Mouse (Mus musculus) forebrain, embryonic 12.5 days (tissue): ENCODE data around the gene Cntn4. TPM values are rescaled to one million over a fixed set of nuclear protein-coding genes. Genes with fewer than 3 reads are reported as not detected.

Experiments
- ATAC-seq: fragments of 200-750 bp; cut with Nextera tagmentation; 2 replicates; pipeline ENCODE4 v1.8.0; 2017; ENCODE audit warnings: moderate TSS enrichment; ENCODE audit not compliant: low FRiP score
- H3K27ac ChIP-seq: fragments of 300-500 bp; sonication (generic); 2 replicates; pipeline ENCODE4 v1.5.1; 2016; ENCODE audit warnings: mild to moderate bottlenecking
- H3K27me3 ChIP-seq: fragments of 300-500 bp; sonication (generic); 2 replicates; pipeline ENCODE4 v1.6.1; 2016; ENCODE audit warnings: mild to moderate bottlenecking
- H3K36me3 ChIP-seq: fragments of 300-500 bp; sonication (generic); replicated peaks from 2 replicates; pipeline ENCODE4 v1.6.1; 2016; ENCODE audit warnings: mild to moderate bottlenecking
- H3K4me1 ChIP-seq: fragments of 300-500 bp; sonication (generic); 2 replicates; pipeline ENCODE4 v1.6.1; 2016
- H3K4me2 ChIP-seq: fragments of 300-500 bp; sonication (generic); 2 replicates; pipeline ENCODE4 v1.6.1; 2016; ENCODE audit warnings: mild to moderate bottlenecking, moderate library complexity
- H3K4me3 ChIP-seq: fragments of 300-500 bp; sonication (generic); replicated peaks from 2 replicates; pipeline ENCODE4 v1.5.1; 2016; ENCODE audit warnings: mild to moderate bottlenecking
- H3K9ac ChIP-seq: fragments of 300-500 bp; sonication (generic); 2 replicates; pipeline ENCODE4 v1.6.1; 2016; ENCODE audit warnings: mild to moderate bottlenecking
- H3K9me3 ChIP-seq: fragments of 300-500 bp; sonication (generic); 2 replicates; pipeline ENCODE4 v1.6.1; 2016
- WGBS: fragments of 180-500 bp; shearing (Covaris S2); methylation state at CpG from one replicate; pipeline ENCODE4 v1.1.7; 2016; 5-methylcytosine and 5-hydroxymethylcytosine counted together
- polyA plus RNA-seq: library from polyadenylated mRNA; unstranded; fragments of >200 nt; fragmentation: Nextera tagmentation; extraction: Ambion mirVana; gene quantifications from 2 replicates; pipeline ENCODE4 v1.2.1, GENCODE M21; 2016

Cntn4 gene
- polyA plus RNA-seq, result 2.4 and 2.7 TPM in 2 replicates

DNA sequence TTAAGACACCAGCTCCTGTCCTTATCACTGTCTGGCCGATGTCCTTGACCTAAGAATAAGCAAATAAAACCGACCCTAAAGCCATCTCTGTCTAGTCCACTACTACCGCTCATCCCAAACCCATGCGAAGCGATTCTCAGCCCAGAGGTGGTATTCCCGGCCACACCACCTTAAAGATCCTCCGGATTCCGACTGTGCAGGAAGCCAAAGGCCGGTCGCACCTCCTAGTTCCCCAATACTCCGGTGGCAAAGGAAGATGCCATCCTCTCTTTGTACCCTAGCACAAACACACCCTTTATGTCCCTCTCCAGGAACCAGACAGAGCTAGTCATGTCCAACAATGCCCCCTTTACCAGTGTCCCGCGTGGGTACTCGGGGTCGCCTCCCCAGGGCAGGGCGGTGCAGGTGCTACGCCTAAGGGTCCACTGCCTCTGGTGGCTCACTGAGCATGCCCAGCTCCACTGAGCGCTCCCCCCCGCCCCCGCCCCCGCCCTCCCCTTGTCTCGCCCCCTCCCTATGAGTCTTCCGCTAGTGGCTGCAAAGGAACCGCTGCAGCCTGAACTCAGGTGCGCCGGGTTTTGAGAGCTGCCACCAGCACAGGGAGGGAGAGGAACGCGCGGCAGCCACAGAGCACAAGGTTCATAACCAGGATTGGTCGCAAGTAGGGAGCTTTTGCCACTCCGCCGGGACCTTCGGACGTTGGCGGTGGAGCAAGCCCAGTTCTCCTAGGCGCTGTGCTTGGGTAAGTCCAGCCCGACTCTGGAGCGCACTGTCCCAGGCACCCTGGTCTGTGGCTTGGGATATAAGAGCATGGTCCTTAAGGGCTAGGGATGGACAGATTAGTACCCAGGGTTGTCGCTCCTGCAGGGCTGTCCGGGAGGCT lies at the start of gene Cntn4:
TSS of gene Cntn4 (plus strand) at position 512 of the 883 bp plus-strand sequence.
- peaks cover 38% of the 10 kb centered on the region for H3K27me3 ChIP-seq
- 2% methylated on average over 40 of the region's 40 CpGs for WGBS

GRCm38 (mm10) chr6:105674276-105674675 lies 3.2 kb upstream of the Cntn4 start:
- Histone ChIP-seq H3K4me2 (no peak overlapping the region), H3K4me3 (no peak overlapping the region), H3K9ac (no peak overlapping the region), H3K36me3 (no peaks in the 10 kb centered on the region), H3K27me3 (peaks cover 31% of the 10 kb centered on the region), H3K27ac (no peak overlapping the region), H3K9me3 (no peaks in the 10 kb centered on the region), H3K4me1 (peaks cover 4% of the 10 kb centered on the region)
- WGBS, result 82% methylated on average over 4 of the region's 4 CpGs
- ATAC-seq, result no peak

More for the DNA sequence above, at the start of gene Cntn4:
- no peak within 1 kb of the TSS for H3K27ac ChIP-seq
- H3K4me3 ChIP-seq, result peak within 1 kb of the TSS; percentile 45
- ATAC-seq, result peak; percentile 75
- peak within 1 kb of the TSS; percentile 85 for H3K4me2 ChIP-seq
- H3K9me3 ChIP-seq, result no peaks in the 10 kb centered on the region
- peaks cover 4% of the 10 kb centered on the region for H3K4me1 ChIP-seq
- no peaks in the 10 kb centered on the region for H3K36me3 ChIP-seq
- H3K9ac ChIP-seq, result peak within 1 kb of the TSS; percentile 42; the same call in 1 of the 2 replicates

DNA sequence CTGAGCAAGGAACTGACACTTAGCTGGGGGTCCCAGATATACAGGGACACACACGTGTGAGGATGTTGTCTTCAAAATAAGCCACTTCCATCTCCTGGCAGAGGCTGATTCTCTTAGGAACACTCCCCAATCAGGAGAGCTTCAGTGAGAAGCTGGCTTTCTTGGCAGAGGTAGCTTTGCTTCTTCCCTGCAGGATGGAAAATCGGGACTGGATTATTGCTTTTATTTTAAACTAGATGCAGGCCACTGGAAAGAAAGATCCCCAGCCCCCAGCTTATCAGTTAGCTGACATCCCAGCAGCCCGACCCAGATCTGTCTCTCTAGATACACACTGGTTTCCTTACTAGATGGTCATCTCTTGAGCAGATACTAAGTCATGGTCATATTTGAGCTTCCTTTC lies 2.4 kb upstream of the Cntn4 start:
- WGBS, result 39% methylated on average over 3 of the region's 3 CpGs
- H3K36me3 ChIP-seq, result no peaks in the 10 kb centered on the region
- no peak for ATAC-seq

DNA sequence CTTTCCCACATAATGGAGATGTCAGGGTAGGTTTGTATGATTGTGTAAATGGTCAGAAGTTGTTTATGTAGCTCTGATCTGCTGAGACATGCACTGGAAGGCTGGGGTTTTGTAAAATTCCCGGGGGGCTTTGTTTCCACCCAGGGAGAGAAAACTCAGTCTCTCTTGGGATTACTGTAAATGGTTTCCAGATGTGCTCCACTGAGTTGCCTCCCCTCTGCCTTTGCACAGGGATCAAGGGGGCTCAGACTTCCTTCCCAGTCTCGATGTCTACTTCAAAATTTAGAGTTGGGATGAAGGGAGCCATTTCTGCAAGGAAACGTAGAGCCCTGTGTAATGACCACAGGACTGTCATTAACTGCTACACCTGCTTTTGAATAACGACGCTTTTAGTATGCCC lies 823 bp upstream of the Cntn4 start:
- no peak overlapping the region for H3K9ac ChIP-seq

More for the DNA sequence above, 2.4 kb upstream of the Cntn4 start:
- H3K9me3 ChIP-seq, result no peaks in the 10 kb centered on the region
- H3K4me1 ChIP-seq, result peaks cover 4% of the 10 kb centered on the region
- no peak overlapping the region for H3K4me3 ChIP-seq
- no peak overlapping the region for H3K9ac ChIP-seq
- H3K4me2 ChIP-seq, result no peak overlapping the region
- H3K27me3 ChIP-seq, result peaks cover 36% of the 10 kb centered on the region
- H3K27ac ChIP-seq, result no peak overlapping the region

GRCm38 (mm10) chr6:105678778-105679177 lies 1.3 kb downstream of the Cntn4 start:
- H3K4me2 ChIP-seq, result no peak overlapping the region
- no peak overlapping the region for H3K9ac ChIP-seq
- H3K36me3 ChIP-seq, result no peaks in the 10 kb centered on the region
- 5% methylated on average over 5 of the region's 5 CpGs for WGBS
- no peak overlapping the region for H3K27ac ChIP-seq
- ATAC-seq, result no peak
- H3K27me3 ChIP-seq, result peaks cover 38% of the 10 kb centered on the region
- H3K9me3 ChIP-seq, result no peaks in the 10 kb centered on the region
- no peak overlapping the region; the same call in 1 of the 2 replicates for H3K4me3 ChIP-seq
- H3K4me1 ChIP-seq, result peaks cover 4% of the 10 kb centered on the region

More for the DNA sequence above, 823 bp upstream of the Cntn4 start:
- Histone ChIP-seq H3K9me3 (no peaks in the 10 kb centered on the region), H3K27me3 (peaks cover 38% of the 10 kb centered on the region), H3K27ac (no peak overlapping the region), H3K4me3 (peak overlapping the region; percentile 45), H3K4me2 (peak overlapping the region; percentile 85), H3K4me1 (peaks cover 4% of the 10 kb centered on the region), H3K36me3 (no peaks in the 10 kb centered on the region)
- WGBS, result 30% methylated on average over 5 of the region's 5 CpGs
- no peak for ATAC-seq

DNA sequence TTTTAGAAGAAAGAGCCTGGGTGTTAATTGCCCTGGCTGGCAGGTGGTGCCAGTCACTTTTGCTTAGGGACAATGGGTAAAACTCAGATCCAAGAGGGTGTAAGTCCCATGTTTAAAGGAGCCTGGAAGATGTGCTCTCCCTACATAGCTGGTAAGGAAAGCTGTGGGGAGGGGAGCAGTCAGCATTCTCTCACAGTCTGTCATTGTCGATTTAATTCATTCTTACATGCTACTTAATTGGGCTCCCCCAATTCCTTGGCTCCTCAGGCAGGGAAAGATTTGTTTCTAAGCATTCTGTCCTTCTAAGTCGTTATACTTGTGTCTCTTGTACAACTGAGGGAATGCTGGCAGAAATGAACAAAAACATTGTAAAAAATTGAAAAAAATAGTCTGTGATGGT lies 4.0 kb downstream of the Cntn4 start:
- Histone ChIP-seq H3K27me3 (peaks cover 35% of the 10 kb centered on the region), H3K9ac (no peak overlapping the region), H3K27ac (no peak overlapping the region), H3K4me3 (no peak overlapping the region), H3K36me3 (no peaks in the 10 kb centered on the region), H3K4me1 (peaks cover 4% of the 10 kb centered on the region), H3K4me2 (no peak overlapping the region), H3K9me3 (no peaks in the 10 kb centered on the region)
- ATAC-seq, result no peak
- WGBS, result 33% methylated on average over 2 of the region's 2 CpGs

- Histone ChIP-seq H3K9me3 (no peaks in the 10 kb centered on the region), H3K27ac (no peak overlapping the region), H3K27me3 (peaks cover 18% of the 10 kb centered on the region), H3K4me2 (no peak overlapping the region), H3K36me3 (no peaks in the 10 kb centered on the region), H3K4me3 (no peak overlapping the region), H3K9ac (no peak overlapping the region), H3K4me1 (peaks cover 4% of the 10 kb centered on the region)
- WGBS, result 84% methylated on average over 5 of the region's 5 CpGs
- no peak for ATAC-seq
Measured at GRCm38 (mm10) chr6:105683251-105683650, 5.8 kb downstream of the Cntn4 start.

DNA sequence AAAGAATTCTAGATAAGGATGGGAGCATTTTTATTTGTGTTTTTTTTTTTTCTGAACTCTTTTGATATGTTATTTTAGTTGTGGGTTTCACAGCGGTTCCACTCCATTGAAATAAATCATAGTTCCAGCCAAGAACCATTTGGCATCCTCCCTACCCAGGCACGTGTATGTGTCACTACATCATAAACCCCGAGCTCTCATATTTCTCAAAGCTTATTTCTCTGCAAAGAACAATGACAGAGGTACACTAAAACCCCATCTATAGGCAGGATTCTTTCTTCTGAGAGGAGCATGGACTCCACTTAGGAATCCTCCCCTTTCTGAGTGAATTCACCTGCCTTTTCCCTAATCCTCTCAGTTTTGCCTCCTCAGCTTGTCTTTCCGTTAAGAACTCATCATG lies 6.7 kb downstream of the Cntn4 start:
- H3K9me3 ChIP-seq, result no peaks in the 10 kb centered on the region
- peaks cover 9% of the 10 kb centered on the region for H3K27me3 ChIP-seq
- H3K9ac ChIP-seq, result no peak overlapping the region
- no peak overlapping the region for H3K27ac ChIP-seq
- H3K36me3 ChIP-seq, result no peaks in the 10 kb centered on the region
- ATAC-seq, result no peak
- no peaks in the 10 kb centered on the region for H3K4me1 ChIP-seq
- no peak overlapping the region for H3K4me2 ChIP-seq
- H3K4me3 ChIP-seq, result no peak overlapping the region
- 60% methylated on average over 4 of the region's 4 CpGs for WGBS

GRCm38 (mm10) chr6:105688195-105688594 lies 10.7 kb downstream of the Cntn4 start:
- H3K9me3 ChIP-seq, result no peaks in the 10 kb centered on the region
- no peak overlapping the region for H3K9ac ChIP-seq
- H3K4me2 ChIP-seq, result no peak overlapping the region
- H3K27ac ChIP-seq, result no peak overlapping the region
- H3K4me1 ChIP-seq, result no peaks in the 10 kb centered on the region
- no peak overlapping the region for H3K4me3 ChIP-seq
- ATAC-seq, result no peak
- no peaks in the 10 kb centered on the region for H3K36me3 ChIP-seq
- no peaks in the 10 kb centered on the region for H3K27me3 ChIP-seq

- H3K9me3 ChIP-seq, result no peaks in the 10 kb centered on the region
- no peaks in the 10 kb centered on the region for H3K27me3 ChIP-seq
- WGBS, result 28% methylated on average over 6 of the region's 6 CpGs
- H3K4me3 ChIP-seq, result no peak overlapping the region
- no peak for ATAC-seq
- H3K27ac ChIP-seq, result no peak overlapping the region
- no peak overlapping the region for H3K4me2 ChIP-seq
- no peaks in the 10 kb centered on the region for H3K4me1 ChIP-seq
- H3K36me3 ChIP-seq, result no peaks in the 10 kb centered on the region
- no peak overlapping the region for H3K9ac ChIP-seq
Measured at GRCm38 (mm10) chr6:105742026-105742425, 64.6 kb downstream of the Cntn4 start.

- no peaks in the 10 kb centered on the region for H3K36me3 ChIP-seq
- H3K4me2 ChIP-seq, result no peak overlapping the region
- no peaks in the 10 kb centered on the region for H3K4me1 ChIP-seq
- H3K9me3 ChIP-seq, result no peaks in the 10 kb centered on the region
- H3K4me3 ChIP-seq, result no peak overlapping the region
- H3K27me3 ChIP-seq, result no peaks in the 10 kb centered on the region
- no peak for ATAC-seq
- H3K27ac ChIP-seq, result no peak overlapping the region
- 80% methylated on average over 1 of the region's 1 CpGs for WGBS
- no peak overlapping the region for H3K9ac ChIP-seq
Measured at GRCm38 (mm10) chr6:105780616-105781015, 103.2 kb downstream of the Cntn4 start.

- Histone ChIP-seq H3K36me3 (no peaks in the 10 kb centered on the region), H3K4me1 (no peaks in the 10 kb centered on the region), H3K27ac (no peak overlapping the region), H3K9ac (no peak overlapping the region), H3K4me2 (no peak overlapping the region), H3K9me3 (no peaks in the 10 kb centered on the region), H3K4me3 (no peak overlapping the region), H3K27me3 (no peaks in the 10 kb centered on the region)
- ATAC-seq, result no peak
- WGBS, result 93% methylated on average over 2 of the region's 2 CpGs
Measured at GRCm38 (mm10) chr6:105788462-105788861, 111.0 kb downstream of the Cntn4 start.

DNA sequence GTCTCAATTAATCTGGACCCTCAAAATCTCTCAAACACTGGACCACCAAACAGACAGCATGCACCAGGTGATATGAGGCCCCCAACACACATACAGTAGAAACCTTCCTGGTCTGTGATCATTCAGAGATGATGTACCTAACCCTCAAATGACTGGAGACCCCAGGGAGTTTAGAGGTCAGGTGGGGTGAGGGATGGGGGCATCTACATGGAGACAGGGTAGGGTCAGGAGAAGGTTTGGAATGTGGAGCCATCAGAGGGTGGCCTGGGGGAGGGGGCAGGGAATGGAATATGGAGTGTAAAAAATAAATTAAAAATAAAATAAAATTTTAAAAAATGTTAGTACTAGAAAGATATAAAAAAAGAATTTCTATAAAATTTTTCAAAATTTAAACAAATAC lies 157.6 kb downstream of the Cntn4 start:
- H3K36me3 ChIP-seq, result no peaks in the 10 kb centered on the region
- H3K27me3 ChIP-seq, result no peaks in the 10 kb centered on the region
- no peak overlapping the region for H3K4me3 ChIP-seq
- H3K4me2 ChIP-seq, result no peak overlapping the region
- no peaks in the 10 kb centered on the region for H3K4me1 ChIP-seq
- ATAC-seq, result no peak
- no peaks in the 10 kb centered on the region for H3K9me3 ChIP-seq
- no peak overlapping the region for H3K27ac ChIP-seq
- H3K9ac ChIP-seq, result no peak overlapping the region
